Mouse (Mus musculus) MEL (cell line): ENCODE results near the gene Oscar.

ENCODE experiments used
- BHLHE40 ChIP-seq: IDR thresholded peaks from 2 replicates; pipeline ENCODE4 v1.6.1; 2012; ENCODE audit warnings: low read depth, mild to moderate bottlenecking, inconsistent platforms, low read length, improper control_type of control experiment, borderline replicate concordance
- CHD2 ChIP-seq: IDR thresholded peaks from 2 replicates; pipeline ENCODE4 v1.6.1; 2011; ENCODE audit warnings: low read length, improper control_type of control experiment
- CTCF ChIP-seq, 3 experiments: IDR thresholded peaks in 2 of 3; conservative IDR thresholded peaks in 1 of 3; 2 replicates each; pipeline ENCODE4 v1.5.1; 2011 to 2012; ENCODE audit warnings: low read length in 3 of 3, low read depth in 2 of 3, mild to moderate bottlenecking in 2 of 3, improper control_type of control experiment in 1 of 3, inconsistent platforms in 1 of 3, mixed read lengths in 1 of 3, moderate library complexity in 1 of 3; ENCODE audit not compliant: control insufficient read depth in 1 of 3, insufficient read depth in 1 of 3, poor library complexity in 1 of 3, severe bottlenecking in 1 of 3
- ELF1 ChIP-seq: IDR thresholded peaks from 2 replicates; pipeline ENCODE4 v1.6.1; 2014; ENCODE audit warnings: low read depth, mild to moderate bottlenecking, inconsistent platforms, low read length, improper control_type of control experiment, moderate library complexity
- EP300 ChIP-seq, 2 experiments: IDR thresholded peaks; 2 replicates each; pipeline ENCODE4 v1.6.1; 2011; ENCODE audit warnings: improper control_type of control experiment in 2 of 2, low read length in 2 of 2, low read depth in 1 of 2, mild to moderate bottlenecking in 1 of 2
- GATA1 ChIP-seq: IDR thresholded peaks from 2 replicates; pipeline ENCODE4 v1.6.1; 2011; ENCODE audit warnings: low read depth, low read length, improper control_type of control experiment
- MAX ChIP-seq: IDR thresholded peaks from 2 replicates; pipeline ENCODE4 v1.6.1; 2011; ENCODE audit warnings: low read length, improper control_type of control experiment
- MAZ ChIP-seq: IDR thresholded peaks from 2 replicates; pipeline ENCODE4 v1.6.1; 2012; ENCODE audit warnings: low read depth, mild to moderate bottlenecking, inconsistent platforms, low read length, improper control_type of control experiment
- MYC ChIP-seq: IDR thresholded peaks from 2 replicates; pipeline ENCODE4 v1.6.1; 2011; ENCODE audit warnings: low read depth, mild to moderate bottlenecking, low read length, improper control_type of control experiment, moderate library complexity
- NELFE ChIP-seq: IDR thresholded peaks from 2 replicates; pipeline ENCODE4 v1.6.1; 2011; ENCODE audit warnings: low read depth, low read length, improper control_type of control experiment
- POLR2A ChIP-seq, 2 experiments: IDR thresholded peaks; 2 replicates each; pipeline ENCODE4 v1.6.1; 2011 to 2012; ENCODE audit warnings: low read length in 2 of 2, mild to moderate bottlenecking in 2 of 2, control low read depth in 1 of 2, improper control_type of control experiment in 1 of 2, low read depth in 1 of 2, moderate library complexity in 1 of 2; ENCODE audit not compliant: control insufficient read depth in 1 of 2, insufficient read depth in 1 of 2, poor library complexity in 1 of 2
- POLR2AphosphoS2 ChIP-seq: IDR thresholded peaks from 2 replicates; pipeline ENCODE4 v1.6.1; 2011; ENCODE audit warnings: low read length, improper control_type of control experiment
- RAD21 ChIP-seq: IDR thresholded peaks from 2 replicates; pipeline ENCODE4 v1.6.1; 2011; ENCODE audit warnings: mild to moderate bottlenecking, low read depth, low read length, improper control_type of control experiment
- ZNF384 ChIP-seq: IDR thresholded peaks from 2 replicates; pipeline ENCODE4 v1.6.1; 2012; ENCODE audit warnings: low read depth, mild to moderate bottlenecking, inconsistent platforms, low read length, improper control_type of control experiment

- no peak for TF ChIP-seq NELFE
- no peak for TF ChIP-seq ZNF384
- TF ChIP-seq RAD21, result no peak
- TF ChIP-seq CTCF (IDR thresholded peaks at IDR 0.05 in 2 of 3, conservative IDR thresholded peaks at IDR 0.05 in 1 of 3; ENCODE audit: control insufficient read depth in 1 of 3, insufficient read depth in 1 of 3, low read depth in 2 of 3, low read length in 3 of 3, poor library complexity in 1 of 3, severe bottlenecking in 1 of 3), result no peak
- TF ChIP-seq BHLHE40, result no peak
- TF ChIP-seq GATA1, result no peak
- TF ChIP-seq POLR2A (IDR thresholded peaks at IDR 0.05; ENCODE audit: control insufficient read depth in 1 of 2, insufficient read depth in 1 of 2, low read depth in 1 of 2, low read length in 2 of 2, poor library complexity in 1 of 2), result no peak
- TF ChIP-seq EP300 (IDR thresholded peaks at IDR 0.05; ENCODE audit: low read depth in 1 of 2, low read length in 2 of 2), result no peak
- no peak for TF ChIP-seq MAZ
- TF ChIP-seq ELF1, result no peak
- no peak for TF ChIP-seq MAX
- TF ChIP-seq POLR2AphosphoS2, result no peak
- no peak for TF ChIP-seq MYC
- TF ChIP-seq CHD2, result no peak
Measured at GRCm38 (mm10) chr7:3608668-3609067, 7.3 kb downstream of the Oscar start.
